Mouse (Mus musculus) C2C12 (cell line): ENCODE measurements around the gene Tent4a.

Experiments used
- CEBPB ChIP-seq: IDR thresholded peaks from one replicate; pipeline ENCODE4 v1.6.1; 2011; ENCODE audit warnings: low read depth, mild to moderate bottlenecking, control low read depth, moderate library complexity
- CTCF ChIP-seq: IDR thresholded peaks from one replicate; pipeline ENCODE4 v1.5.1; 2011; ENCODE audit not compliant: control insufficient read depth, insufficient read depth, insufficient read length
- MYOD1 ChIP-seq: IDR thresholded peaks from one replicate; pipeline ENCODE4 v1.6.1; 2011; ENCODE audit warnings: low read depth; ENCODE audit not compliant: control insufficient read depth, insufficient read length

- no peak for TF ChIP-seq CTCF
- TF ChIP-seq CEBPB, result no peak
- no peak for TF ChIP-seq MYOD1
Observed at GRCm38 (mm10) chr13:69547488-69548180, 13.2 kb upstream of the Tent4a start.
